Mouse (Mus musculus) left cerebral cortex, adult 2 months (tissue): ENCODE results near the gene Clrn2. TPM values are rescaled to one million over a fixed set of nuclear protein-coding genes. Genes with fewer than 3 reads are reported as not detected.

ENCODE experiments used
- DNase-seq, 2 experiments: peaks; one replicate each; pipeline ENCODE4 v3.0.0; 2021 to 2022; ENCODE audit warnings: low spot score in 2 of 2, mixed read lengths in 1 of 2; ENCODE audit errors: extremely low spot score in 1 of 2
- H3K27ac ChIP-seq: fragments of 200-600 bp; 2 replicates; pipeline ENCODE4 v1.8.1; 2022
- H3K4me3 ChIP-seq: fragments of 200-600 bp; 2 replicates; pipeline ENCODE4 v1.8.1; 2022
- CTCF ChIP-seq: fragments of 200-600 bp; IDR thresholded peaks from 2 replicates; pipeline ENCODE4 v1.8.1; 2022; ENCODE audit warnings: antibody characterized with exemption, mild to moderate bottlenecking, moderate library complexity
- intact Hi-C: fragments of 180-260 bp; cut with DNase I; formaldehyde crosslinking; loops from one replicate; pipeline ENCODE4 v1.15.1; 2025
- total RNA-seq, 2 experiments: library from RNA; stranded (reverse); gene quantifications; 2 replicates each; pipeline ENCODE4 v1.2.3; 2021

Gene Clrn2
- total RNA-seq, 2 experiments from 2014 or later: 0.37 to 1.1 TPM

DNA sequence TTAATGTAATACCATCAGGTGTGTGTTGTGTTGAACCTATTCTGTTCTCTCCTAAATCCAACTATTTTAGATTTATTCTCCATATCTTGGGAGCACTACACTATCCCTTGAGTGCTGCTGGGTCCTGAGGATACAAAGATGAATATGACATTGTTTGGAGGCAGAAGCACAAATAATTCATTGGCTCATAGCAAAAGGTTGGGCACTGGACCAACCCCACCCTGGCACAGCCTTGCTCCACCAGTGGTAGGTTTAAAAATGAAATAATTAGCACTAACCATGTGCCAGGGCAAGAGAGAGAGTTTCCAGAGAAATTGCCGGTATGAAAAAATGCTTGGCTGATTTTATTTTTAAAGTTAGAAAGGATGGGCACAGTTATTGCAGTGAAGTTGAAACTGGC, 20.0 kb downstream of the Clrn2 start:
- no peak for TF ChIP-seq CTCF
- Histone ChIP-seq H3K27ac (peak overlapping the region; percentile 41; the same call in 1 of the 2 replicates), H3K4me3 (no peak overlapping the region)
- DNase-seq: no peak
- intact Hi-C loops: no loop called here

DNA sequence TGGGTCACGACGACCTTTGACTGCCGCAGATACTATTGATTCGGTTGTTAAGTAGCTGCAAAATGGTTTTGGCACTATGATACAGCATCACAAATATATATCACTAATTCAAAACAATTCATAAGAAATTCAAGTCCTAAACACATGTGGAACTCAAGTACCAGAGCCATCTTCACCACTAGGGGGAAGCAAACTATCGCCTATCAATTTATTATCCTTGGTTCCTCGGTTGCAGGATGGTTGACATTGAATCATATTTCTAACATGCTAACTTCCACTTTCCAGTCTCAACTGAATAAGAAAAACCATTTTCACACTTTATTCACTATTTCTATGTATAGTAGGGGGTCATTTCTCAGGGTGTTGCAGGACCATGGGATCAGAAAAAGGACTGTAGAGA, 20.7 kb downstream of the Clrn2 start:
- H3K4me3 ChIP-seq: no peak overlapping the region
- H3K27ac ChIP-seq: peak overlapping the region; percentile 3; the same call in 1 of the 2 replicates
- DNase-seq: peak in 1 of 2 experiments; percentile 48
- intact Hi-C loops: loop anchor here (1.0 to 2.0 kb wide), 3 partner anchors 19 to 195 kb away; partner anchors contain the start of genes Lap3 and Ncapg
- peak; percentile 86 for TF ChIP-seq CTCF

GRCm38 (mm10) chr5:45474758-45475157, 21.2 kb downstream of the Clrn2 start:
- no peak for TF ChIP-seq CTCF
- Histone ChIP-seq H3K4me3 (no peak overlapping the region), H3K27ac (no peak overlapping the region)
- no peak for DNase-seq
- intact Hi-C loops: loop anchor here (1.0 to 5.0 kb wide), 4 partner anchors 18 to 873 kb away; partner anchors contain the start of genes Lap3 and Ncapg

GRCm38 (mm10) chr5:45475771-45476170, 22.2 kb downstream of the Clrn2 start:
- Histone ChIP-seq H3K4me3 (no peak overlapping the region), H3K27ac (no peak overlapping the region)
- TF ChIP-seq CTCF: no peak
- intact Hi-C loops: loop anchor here (2.0 to 5.0 kb wide), 2 partner anchors 17 to 872 kb away; partner anchors contain the start of gene Lap3
- no peak for DNase-seq

DNA sequence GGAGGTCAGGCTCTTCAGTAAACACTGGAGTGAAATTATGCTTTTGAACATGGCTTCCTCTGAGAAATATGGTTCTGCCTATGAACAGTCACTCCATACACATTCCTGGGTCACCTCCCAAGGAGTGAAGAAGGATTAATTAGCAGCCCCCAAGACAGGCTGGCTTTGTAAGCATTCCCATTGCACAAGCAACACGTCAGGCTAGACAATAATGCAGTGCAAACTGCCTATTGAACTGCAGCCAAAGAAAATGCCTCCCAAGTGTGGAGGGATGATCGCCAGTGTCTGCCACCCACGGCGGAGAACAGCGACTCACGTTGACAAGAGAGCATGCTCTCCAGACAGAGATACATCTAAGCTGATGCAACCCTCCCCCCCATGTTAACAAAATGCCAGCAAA, 22.7 kb downstream of the Clrn2 start:
- DNase-seq: peak; percentile 21 to 24
- no peak for TF ChIP-seq CTCF
- H3K27ac ChIP-seq: no peak overlapping the region
- H3K4me3 ChIP-seq: no peak overlapping the region
- intact Hi-C loops: loop anchor here (5.0 kb wide), 1 partner anchor 871 kb away; no protein-coding TSS in a partner anchor

- DNase-seq: no peak
- H3K4me3 ChIP-seq: no peak overlapping the region
- TF ChIP-seq CTCF: no peak
- intact Hi-C loops: loop anchor here (5.0 kb wide), 1 partner anchor 870 kb away; no protein-coding TSS in a partner anchor
- H3K27ac ChIP-seq: no peak overlapping the region
These were observed 24.1 kb downstream of the Clrn2 start for GRCm38 (mm10) chr5:45477601-45478000.

- Histone ChIP-seq H3K4me3 (no peak overlapping the region), H3K27ac (no peak overlapping the region)
- intact Hi-C loops: no loop called here
- no peak for TF ChIP-seq CTCF
- no peak for DNase-seq
These were observed 26.5 kb downstream of the Clrn2 start for GRCm38 (mm10) chr5:45480066-45480465.

- Histone ChIP-seq H3K27ac (no peak overlapping the region), H3K4me3 (no peak overlapping the region)
- no peak for DNase-seq
- TF ChIP-seq CTCF: no peak
- intact Hi-C loops: no loop called here
These were observed 27.6 kb downstream of the Clrn2 start for GRCm38 (mm10) chr5:45481125-45481524.

DNA sequence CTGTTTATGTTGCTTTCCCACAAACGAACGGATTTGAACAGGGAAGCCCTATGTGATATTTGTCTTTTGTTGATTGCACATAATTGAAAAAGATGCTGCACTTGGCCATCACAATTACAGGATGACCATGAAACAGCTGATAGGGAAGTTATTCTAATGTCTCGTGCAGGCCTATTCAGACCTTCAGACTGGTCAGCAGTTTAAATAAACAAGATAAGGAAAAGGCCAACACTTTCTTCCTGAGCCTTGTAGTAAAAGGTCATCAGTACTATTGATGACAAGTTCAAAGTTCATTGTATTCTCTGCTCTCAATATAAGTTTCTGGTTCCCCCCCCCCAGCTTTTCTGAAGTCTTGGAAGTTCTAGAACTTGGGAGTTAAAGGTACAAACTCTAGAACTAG, 29.1 kb downstream of the Clrn2 start:
- intact Hi-C loops: no loop called here
- no peak overlapping the region for H3K27ac ChIP-seq
- TF ChIP-seq CTCF: no peak
- no peak overlapping the region for H3K4me3 ChIP-seq
- DNase-seq: no peak

DNA sequence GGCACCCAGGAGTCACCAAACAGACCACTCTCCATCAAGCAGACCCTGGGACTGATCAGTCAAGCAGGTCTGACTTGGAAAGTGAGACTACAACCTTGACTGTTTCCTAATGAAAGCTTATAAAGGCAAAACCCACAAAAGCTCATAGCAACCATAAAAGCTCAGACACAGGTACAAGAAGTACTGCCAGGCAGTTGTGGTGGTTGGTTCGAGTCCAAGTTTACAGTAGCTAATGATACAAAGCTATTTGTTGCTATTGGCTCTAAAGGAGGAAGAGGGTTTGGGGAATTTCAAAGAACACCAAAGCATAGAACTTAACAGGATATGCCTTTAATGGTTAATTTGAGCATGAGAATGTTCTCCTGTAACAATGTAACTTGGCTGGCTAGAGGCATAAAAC, 30.1 kb downstream of the Clrn2 start:
- intact Hi-C loops: no loop called here
- no peak for TF ChIP-seq CTCF
- Histone ChIP-seq H3K4me3 (no peak overlapping the region), H3K27ac (no peak overlapping the region)
- no peak for DNase-seq

DNA sequence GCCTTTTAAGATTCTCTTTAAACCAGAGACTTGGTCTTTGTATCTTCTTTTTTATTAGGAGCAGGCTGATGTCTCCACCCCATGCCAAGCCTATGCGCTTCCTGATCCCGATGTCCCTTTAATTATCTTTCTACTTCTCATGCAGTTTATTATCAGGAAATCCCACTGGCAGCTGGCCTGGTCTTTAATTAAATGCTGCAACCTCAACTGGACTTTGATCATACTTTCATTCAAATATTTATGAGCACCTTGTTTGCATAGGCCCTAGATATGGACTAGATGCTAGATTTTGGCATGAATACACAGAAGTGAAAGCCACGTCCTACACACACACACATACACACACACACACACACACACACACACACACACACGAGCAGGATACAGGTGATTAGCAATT, 38.2 kb downstream of the Clrn2 start:
- TF ChIP-seq CTCF: no peak
- DNase-seq: no peak
- Histone ChIP-seq H3K27ac (no peak overlapping the region), H3K4me3 (no peak overlapping the region)
- intact Hi-C loops: loop anchor here (2.0 kb wide), 2 partner anchors 17 to 43 kb away; no protein-coding TSS in a partner anchor

GRCm38 (mm10) chr5:45493191-45494092, 39.9 kb downstream of the Clrn2 start, which contains the start of gene Lap3:
Gene Lap3, plus strand, starts transcription at chr5:45493374.
- TF ChIP-seq CTCF: peak; percentile 54
- Histone ChIP-seq H3K27ac (peak within 1 kb of the TSS; percentile 60), H3K4me3 (peak within 1 kb of the TSS; percentile 71)
- peak; percentile 96 to 98 for DNase-seq
- intact Hi-C loops: loop anchor here (2.0 kb wide), 2 partner anchors 19 to 45 kb away; no protein-coding TSS in a partner anchor
